Mouse (Mus musculus) neural tube, postnatal 0 days (tissue): ENCODE data around the gene Vmn2r108. TPM values are rescaled to one million over a fixed set of nuclear protein-coding genes. Genes with fewer than 3 reads are reported as not detected.

ENCODE experiments used
- polyA plus RNA-seq: library from polyadenylated mRNA; unstranded; fragments of >200 nt; fragmentation: Nextera tagmentation; extraction: Ambion mirVana; gene quantifications from 2 replicates; pipeline ENCODE4 v1.2.1, GENCODE M21; 2015

Gene Vmn2r108
- not detected in 2 replicates for polyA plus RNA-seq

GRCm38 (mm10) chr17:20481231-20481630 is at the start of gene Vmn2r108:
TSS of gene Vmn2r108 (minus strand) at chr17:20481331.

GRCm38 (mm10) chr17:20497858-20498257 is 16.7 kb upstream of the Vmn2r108 start, which contains the start of gene Vmn1r225:
TSS of gene Vmn1r225 (plus strand) at chr17:20498158.

DNA sequence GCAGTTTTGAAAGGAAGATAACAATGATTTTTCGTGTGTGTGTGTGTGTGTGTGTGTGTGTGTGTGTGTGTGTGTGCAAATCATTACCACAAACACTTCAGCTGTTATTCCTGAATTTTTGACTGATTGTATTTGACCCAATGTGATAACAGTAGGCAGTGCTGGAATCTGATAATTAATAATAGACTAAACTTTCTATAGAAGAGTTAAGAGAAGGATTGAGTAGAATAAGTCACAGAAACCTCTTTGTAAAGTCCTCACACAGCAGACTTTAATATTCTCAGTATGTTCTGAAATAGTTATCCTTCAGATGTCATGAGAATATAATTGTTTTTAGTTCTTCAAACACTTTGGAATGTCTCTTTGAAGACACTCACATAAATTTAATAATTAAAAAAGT is 67.3 kb downstream of the Vmn2r108 start, which contains the start of gene Vmn1r224:
Vmn1r224 (plus strand) TSS at position 301 of the 400 bp plus-strand sequence.

Other genes starting within 250 kb of the Vmn2r108 start
- gene Vmn2r105, start 246.3 kb downstream of the Vmn2r108 start, polyA plus RNA-seq: not detected in 2 replicates
- not detected in 2 replicates for gene Vmn2r106, start 195.8 kb downstream of the Vmn2r108 start, polyA plus RNA-seq
- gene Vmn2r107, start 136.1 kb downstream of the Vmn2r108 start, polyA plus RNA-seq: not detected in 2 replicates
- not detected in 2 replicates for gene Vmn1r224, start 67.2 kb downstream of the Vmn2r108 start, polyA plus RNA-seq
- not detected in 2 replicates for gene Vmn1r225, start 16.8 kb upstream of the Vmn2r108 start, polyA plus RNA-seq
- not detected in 2 replicates for gene Vmn2r109, start 83.4 kb upstream of the Vmn2r108 start, polyA plus RNA-seq
- gene Vmn2r110, start 115.1 kb upstream of the Vmn2r108 start, polyA plus RNA-seq: not detected in 2 replicates
- not detected in 2 replicates for gene Fpr-rs3, start 143.5 kb upstream of the Vmn2r108 start, polyA plus RNA-seq
- gene Vmn1r226, start 201.5 kb upstream of the Vmn2r108 start, polyA plus RNA-seq: not detected in 2 replicates
- not detected in 2 replicates for gene Vmn1r227, start 248.5 kb upstream of the Vmn2r108 start, polyA plus RNA-seq